Mouse (Mus musculus): ENCODE measurements at regions not wholly inside any gene's neighbourhood (a gene's known extent, or its start where the extent isn't known, plus 50 kb on each side); places are given as distances from the start of the nearest gene placed in this dataset.
A peak's percentile ranks its signal among the peaks of the same experiment; 100 is the strongest.

- DNase-seq (ENCODE audit: low spot score) (peak; percentile 52), ATAC-seq (0 out of 2 replicates have a peak, but pooled peaks have one; percentile 40)
- no peak overlapping the region for H3K4me3 ChIP-seq (ENCODE audit: low read depth, low read length)
- no peaks in the 10 kb centered on the region for H3K36me3 ChIP-seq (ENCODE audit: control insufficient read depth, insufficient read depth, low read length)
- H3K9ac ChIP-seq (ENCODE audit: low read length), result peak overlapping the region; percentile 17; the same call in 1 of the 2 replicates
- WGBS, result 2% methylated on average over 11 of the region's 11 CpGs
- H3K27me3 ChIP-seq (replicated peaks; ENCODE audit: control insufficient read depth, insufficient read depth, low read length), result no peaks in the 10 kb centered on the region
- peak overlapping the region; percentile 7; the same call in 1 of the 2 replicates for H3K4me2 ChIP-seq (ENCODE audit: low read length)
- H3K4me1 ChIP-seq (ENCODE audit: control insufficient read depth, insufficient read depth, low read length), result peaks cover 12% of the 10 kb centered on the region
- H3K27ac ChIP-seq (ENCODE audit: low read depth, low read length), result no peak overlapping the region
- no peaks in the 10 kb centered on the region for H3K9me3 ChIP-seq (replicated peaks; ENCODE audit: control insufficient read depth, low read length)
Measured at GRCm38 (mm10) chr4:152744366-152744765, 266.7 kb upstream of the Kcnab2 start.

DNA sequence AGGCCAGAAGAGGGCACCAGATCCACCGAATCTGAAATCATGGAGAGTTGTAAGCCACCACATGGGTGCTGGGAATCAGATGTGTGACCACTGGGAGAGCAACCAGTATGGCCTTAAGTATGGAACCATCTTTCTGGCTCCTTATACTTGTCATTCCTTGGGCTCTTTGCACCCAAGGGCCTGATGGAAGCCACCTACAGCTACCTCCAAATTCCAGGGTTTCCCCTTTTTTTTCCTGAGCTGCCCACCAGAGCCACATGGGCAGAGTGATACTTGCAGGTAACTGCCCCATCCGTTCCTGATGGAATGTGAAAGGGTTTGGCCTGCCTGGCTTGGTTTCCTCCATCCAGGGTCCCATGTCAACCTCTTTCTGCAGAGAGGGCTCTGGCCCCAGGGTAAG lies 255.3 kb upstream of the Kcnab2 start:
- Histone ChIP-seq H3K4me1 (ENCODE audit: control insufficient read depth, insufficient read depth, low read length) (no peaks in the 10 kb centered on the region; the same call in 1 of the 2 replicates), H3K9ac (ENCODE audit: low read length) (no peak overlapping the region), H3K4me2 (ENCODE audit: low read length) (no peak overlapping the region), H3K9me3 (replicated peaks; ENCODE audit: control insufficient read depth, low read length) (no peaks in the 10 kb centered on the region), H3K27me3 (replicated peaks; ENCODE audit: control insufficient read depth, insufficient read depth, low read length) (no peaks in the 10 kb centered on the region), H3K27ac (ENCODE audit: low read depth, low read length) (no peak overlapping the region), H3K4me3 (ENCODE audit: low read depth, low read length) (no peak overlapping the region), H3K36me3 (ENCODE audit: control insufficient read depth, insufficient read depth, low read length) (no peaks in the 10 kb centered on the region)
- WGBS, result 91% methylated on average over 2 of the region's 2 CpGs
- DNase-seq (ENCODE audit: low spot score) (no peak), ATAC-seq (no peak)

- H3K27ac ChIP-seq (ENCODE audit: low read depth, low read length), result no peak overlapping the region
- no peak overlapping the region for H3K9ac ChIP-seq (ENCODE audit: low read length)
- no peak overlapping the region for H3K4me3 ChIP-seq (ENCODE audit: low read depth, low read length)
- H3K4me2 ChIP-seq (ENCODE audit: low read length), result no peak overlapping the region
- H3K27me3 ChIP-seq (replicated peaks; ENCODE audit: control insufficient read depth, insufficient read depth, low read length), result no peaks in the 10 kb centered on the region
- DNase-seq (ENCODE audit: low spot score), result peak; percentile 82
- 68% methylated on average over 10 of the region's 10 CpGs for WGBS
- no peaks in the 10 kb centered on the region for H3K4me1 ChIP-seq (ENCODE audit: control insufficient read depth, insufficient read depth, low read length)
- no peaks in the 10 kb centered on the region for H3K36me3 ChIP-seq (ENCODE audit: control insufficient read depth, insufficient read depth, low read length)
- H3K9me3 ChIP-seq (replicated peaks; ENCODE audit: control insufficient read depth, low read length), result no peaks in the 10 kb centered on the region
- ATAC-seq, result peak; percentile 52; the same call in 1 of the 2 replicates
Measured at GRCm38 (mm10) chr4:152731988-152732387, 254.3 kb upstream of the Kcnab2 start.

DNA sequence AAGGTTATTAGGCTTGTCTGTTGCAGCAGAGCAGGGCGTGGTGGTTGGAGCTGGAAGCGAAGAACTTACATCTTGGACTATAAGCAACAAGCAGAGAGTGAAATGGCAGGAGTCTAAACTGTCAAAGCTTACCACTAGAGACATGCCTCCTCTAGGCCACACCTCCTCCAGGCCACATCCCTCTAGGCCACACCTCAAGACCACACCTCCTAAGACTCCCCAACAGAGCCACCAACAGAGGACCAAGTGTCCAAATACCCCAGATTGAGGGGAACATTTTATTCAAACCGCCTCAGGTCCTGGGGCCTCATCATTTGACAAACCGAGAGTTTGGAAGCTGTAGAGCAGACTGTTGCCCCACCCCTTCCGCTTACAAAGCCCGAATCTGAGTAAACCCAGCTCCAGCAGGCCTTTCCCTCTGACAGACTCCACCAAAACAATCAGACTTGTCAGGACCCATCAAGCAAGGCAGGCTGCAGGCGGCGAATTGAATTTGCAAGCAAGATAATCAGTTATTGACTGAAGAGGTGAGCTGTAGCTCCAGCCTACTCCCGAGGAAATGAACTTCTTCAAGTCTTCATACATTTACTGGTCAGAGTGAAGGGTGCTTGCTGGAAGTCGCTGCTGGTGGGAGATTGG lies 253.5 kb upstream of the Kcnab2 start:
- WGBS, result 49% methylated on average over 10 of the region's 10 CpGs
- Histone ChIP-seq H3K9me3 (replicated peaks; ENCODE audit: control insufficient read depth, low read length) (no peaks in the 10 kb centered on the region), H3K27me3 (replicated peaks; ENCODE audit: control insufficient read depth, insufficient read depth, low read length) (no peaks in the 10 kb centered on the region), H3K36me3 (ENCODE audit: control insufficient read depth, insufficient read depth, low read length) (no peaks in the 10 kb centered on the region), H3K4me3 (ENCODE audit: low read depth, low read length) (no peak overlapping the region), H3K27ac (ENCODE audit: low read depth, low read length) (no peak overlapping the region), H3K9ac (ENCODE audit: low read length) (no peak overlapping the region), H3K4me1 (ENCODE audit: control insufficient read depth, insufficient read depth, low read length) (peaks cover under 1% of the 10 kb centered on the region; the same call in 1 of the 2 replicates), H3K4me2 (ENCODE audit: low read length) (no peak overlapping the region)
- ATAC-seq (no peak), DNase-seq (ENCODE audit: low spot score) (no peak)

DNA sequence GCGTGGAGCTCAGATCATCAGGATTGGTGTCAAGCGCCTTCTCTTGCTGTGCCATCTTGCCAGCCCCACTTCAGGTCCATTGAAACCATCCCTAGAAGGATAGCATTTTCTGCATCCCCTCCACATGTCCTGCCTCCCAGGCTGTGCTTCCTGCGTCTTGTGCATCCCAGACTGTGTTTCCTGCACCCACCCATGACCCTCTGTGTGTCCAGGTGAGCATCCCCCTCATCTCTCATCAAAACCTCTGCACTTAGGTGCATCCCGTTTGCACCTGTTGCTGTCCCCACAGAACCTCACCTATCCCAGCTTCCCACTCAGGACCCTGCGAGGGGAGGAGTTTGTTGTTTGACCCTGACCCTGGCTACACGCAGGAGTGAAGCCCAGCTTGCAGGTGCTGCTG lies 251.8 kb upstream of the Kcnab2 start:
- H3K27me3 ChIP-seq (replicated peaks; ENCODE audit: control insufficient read depth, insufficient read depth, low read length), result 0 out of 2 replicates have a peak, but pooled peaks cover 1% of the 10 kb centered on the region
- no peak overlapping the region for H3K4me3 ChIP-seq (ENCODE audit: low read depth, low read length)
- H3K27ac ChIP-seq (ENCODE audit: low read depth, low read length), result no peak overlapping the region
- 89% methylated on average over 6 of the region's 6 CpGs for WGBS
- no peaks in the 10 kb centered on the region for H3K36me3 ChIP-seq (ENCODE audit: control insufficient read depth, insufficient read depth, low read length)
- DNase-seq (ENCODE audit: low spot score) (no peak), ATAC-seq (no peak)
- H3K9me3 ChIP-seq (replicated peaks; ENCODE audit: control insufficient read depth, low read length), result no peaks in the 10 kb centered on the region
- H3K4me2 ChIP-seq (ENCODE audit: low read length), result no peak overlapping the region
- H3K9ac ChIP-seq (ENCODE audit: low read length), result no peak overlapping the region
- H3K4me1 ChIP-seq (ENCODE audit: control insufficient read depth, insufficient read depth, low read length), result peaks cover 18% of the 10 kb centered on the region

DNA sequence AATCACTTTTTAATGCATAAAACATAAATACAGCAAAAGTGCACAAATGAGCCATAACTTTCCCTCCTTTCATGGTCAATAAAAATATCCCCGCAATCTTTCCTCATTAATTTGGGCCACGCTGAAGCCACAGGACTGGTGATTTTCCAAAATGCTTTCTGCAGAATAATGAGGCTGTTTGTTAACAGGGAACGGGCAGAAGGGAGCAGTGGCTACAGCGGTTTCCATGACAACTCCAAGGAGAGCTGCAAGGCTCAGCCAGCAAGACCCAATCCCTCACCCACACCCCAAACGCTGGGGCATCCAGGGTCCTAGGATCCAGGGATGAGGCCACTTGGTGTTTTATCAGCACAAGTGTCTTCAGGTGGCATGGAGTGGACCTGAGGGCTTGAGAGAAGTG lies 248.2 kb upstream of the Kcnab2 start:
- H3K9ac ChIP-seq (ENCODE audit: low read length), result no peak overlapping the region
- 0 out of 2 replicates have a peak overlapping the region, but pooled peaks have one; percentile 7 for H3K4me2 ChIP-seq (ENCODE audit: low read length)
- H3K27me3 ChIP-seq (replicated peaks; ENCODE audit: control insufficient read depth, insufficient read depth, low read length), result 0 out of 2 replicates have a peak, but pooled peaks cover 4% of the 10 kb centered on the region
- ATAC-seq (peak; percentile 81), DNase-seq (ENCODE audit: low spot score) (peak; percentile 82)
- no peak overlapping the region for H3K4me3 ChIP-seq (ENCODE audit: low read depth, low read length)
- no peaks in the 10 kb centered on the region for H3K36me3 ChIP-seq (ENCODE audit: control insufficient read depth, insufficient read depth, low read length)
- 14% methylated on average over 5 of the region's 5 CpGs for whole genome bisulfite sequencing
- H3K27ac ChIP-seq (ENCODE audit: low read depth, low read length), result 0 out of 2 replicates have a peak overlapping the region, but pooled peaks have one; percentile 27
- no peaks in the 10 kb centered on the region for H3K9me3 ChIP-seq (replicated peaks; ENCODE audit: control insufficient read depth, low read length)
- H3K4me1 ChIP-seq (ENCODE audit: control insufficient read depth, insufficient read depth, low read length), result peaks cover 18% of the 10 kb centered on the region

DNA sequence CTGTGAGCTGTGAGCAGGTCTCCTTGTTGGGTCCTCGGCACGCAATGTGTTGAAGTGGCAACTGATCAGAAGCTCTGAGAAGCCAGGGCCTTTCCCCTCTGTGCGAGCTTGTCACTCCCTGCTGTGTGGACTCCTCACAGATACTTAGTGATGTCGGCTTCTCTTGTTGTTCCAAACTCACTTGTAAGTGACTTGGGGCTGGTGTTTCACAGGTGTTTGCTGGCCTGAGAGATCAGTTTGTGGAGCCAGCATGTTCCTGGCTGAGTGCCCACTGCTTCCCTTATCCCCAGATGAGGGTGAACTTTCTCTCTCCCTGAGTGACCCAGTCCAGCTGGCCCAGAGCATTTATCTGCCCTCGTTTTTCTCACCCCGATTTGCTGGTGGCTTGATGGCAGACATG lies 247.8 kb upstream of the Kcnab2 start:
- H3K36me3 ChIP-seq (ENCODE audit: control insufficient read depth, insufficient read depth, low read length), result no peaks in the 10 kb centered on the region
- H3K4me1 ChIP-seq (ENCODE audit: control insufficient read depth, insufficient read depth, low read length), result peaks cover 18% of the 10 kb centered on the region
- H3K4me2 ChIP-seq (ENCODE audit: low read length), result 0 out of 2 replicates have a peak overlapping the region, but pooled peaks have one; percentile 7
- peak; percentile 36 for DNase-seq (ENCODE audit: low spot score)
- H3K9ac ChIP-seq (ENCODE audit: low read length), result no peak overlapping the region
- H3K27ac ChIP-seq (ENCODE audit: low read depth, low read length), result peak overlapping the region; percentile 27; the same call in 1 of the 2 replicates
- no peaks in the 10 kb centered on the region for H3K9me3 ChIP-seq (replicated peaks; ENCODE audit: control insufficient read depth, low read length)
- ATAC-seq, result no peak
- 28% methylated on average over 6 of the region's 6 CpGs for WGBS
- H3K4me3 ChIP-seq (ENCODE audit: low read depth, low read length), result no peak overlapping the region
- H3K27me3 ChIP-seq (replicated peaks; ENCODE audit: control insufficient read depth, insufficient read depth, low read length), result 0 out of 2 replicates have a peak, but pooled peaks cover 4% of the 10 kb centered on the region

GRCm38 (mm10) chr4:152724741-152725140 lies 247.1 kb upstream of the Kcnab2 start:
- H3K9me3 ChIP-seq (replicated peaks; ENCODE audit: control insufficient read depth, low read length), result no peaks in the 10 kb centered on the region
- no peaks in the 10 kb centered on the region for H3K36me3 ChIP-seq (ENCODE audit: control insufficient read depth, insufficient read depth, low read length)
- WGBS, result 77% methylated on average over 7 of the region's 7 CpGs
- no peak for DNase-seq (ENCODE audit: low spot score)
- H3K27ac ChIP-seq (ENCODE audit: low read depth, low read length), result no peak overlapping the region
- no peak overlapping the region for H3K4me3 ChIP-seq (ENCODE audit: low read depth, low read length)
- peaks cover 18% of the 10 kb centered on the region for H3K4me1 ChIP-seq (ENCODE audit: control insufficient read depth, insufficient read depth, low read length)
- 0 out of 2 replicates have a peak, but pooled peaks cover 4% of the 10 kb centered on the region for H3K27me3 ChIP-seq (replicated peaks; ENCODE audit: control insufficient read depth, insufficient read depth, low read length)
- no peak overlapping the region for H3K4me2 ChIP-seq (ENCODE audit: low read length)
- H3K9ac ChIP-seq (ENCODE audit: low read length), result no peak overlapping the region
- no peak for ATAC-seq

- Histone ChIP-seq H3K27ac (ENCODE audit: low read depth, low read length) (no peak overlapping the region), H3K9ac (ENCODE audit: low read length) (no peak overlapping the region), H3K36me3 (ENCODE audit: control insufficient read depth, insufficient read depth, low read length) (no peaks in the 10 kb centered on the region), H3K4me2 (ENCODE audit: low read length) (no peak overlapping the region), H3K4me1 (ENCODE audit: control insufficient read depth, insufficient read depth, low read length) (peaks cover 18% of the 10 kb centered on the region), H3K4me3 (ENCODE audit: low read depth, low read length) (no peak overlapping the region), H3K27me3 (replicated peaks; ENCODE audit: control insufficient read depth, insufficient read depth, low read length) (0 out of 2 replicates have a peak, but pooled peaks cover 4% of the 10 kb centered on the region), H3K9me3 (replicated peaks; ENCODE audit: control insufficient read depth, low read length) (no peaks in the 10 kb centered on the region)
- DNase-seq (ENCODE audit: low spot score), result no peak
- no peak for ATAC-seq
- WGBS, result 77% methylated on average over 10 of the region's 10 CpGs
Measured at GRCm38 (mm10) chr4:152724026-152724425, 246.4 kb upstream of the Kcnab2 start.

Measured in forebrain, embryonic 14.5 days (tissue).